Mouse (Mus musculus) right cerebral cortex, adult 2 months (tissue): Measurements from ENCODE around the gene Tnfrsf8.

Experiments
- DNase-seq, 2 experiments: peaks; one replicate each; pipeline ENCODE4 v3.0.0; 2021 to 2022; ENCODE audit warnings: low spot score in 2 of 2

Tnfrsf8 gene

GRCm38 (mm10) chr4:145270136-145270535 is 44.8 kb downstream of the Tnfrsf8 start:
- no peak for DNase-seq

GRCm38 (mm10) chr4:145267631-145268110 is 47.3 kb downstream of the Tnfrsf8 start:
- DNase-seq: no peak

- no peak for DNase-seq
Measured at GRCm38 (mm10) chr4:145266505-145266904, 48.5 kb downstream of the Tnfrsf8 start.

- DNase-seq: no peak
Measured at GRCm38 (mm10) chr4:145264761-145265160, 50.2 kb downstream of the Tnfrsf8 start.

- DNase-seq: no peak
Measured at GRCm38 (mm10) chr4:145263583-145263982, 51.4 kb downstream of the Tnfrsf8 start.

GRCm38 (mm10) chr4:145260802-145261201 is 54.2 kb downstream of the Tnfrsf8 start:
- no peak for DNase-seq

- DNase-seq: no peak
Measured at GRCm38 (mm10) chr4:145257751-145258434, 57.1 kb downstream of the Tnfrsf8 start.

GRCm38 (mm10) chr4:145256144-145256543 is 58.8 kb downstream of the Tnfrsf8 start:
- DNase-seq: no peak

GRCm38 (mm10) chr4:145254418-145254817 is 60.5 kb downstream of the Tnfrsf8 start:
- DNase-seq: peak in 1 of 2 experiments; percentile 9

- DNase-seq: no peak
Measured at GRCm38 (mm10) chr4:145252611-145253010, 62.4 kb downstream of the Tnfrsf8 start.

GRCm38 (mm10) chr4:145251546-145251945 is 63.4 kb downstream of the Tnfrsf8 start:
- no peak for DNase-seq

GRCm38 (mm10) chr4:145250002-145250401 is 65.0 kb downstream of the Tnfrsf8 start:
- no peak for DNase-seq

GRCm38 (mm10) chr4:145247556-145247955 is 67.4 kb downstream of the Tnfrsf8 start:
- DNase-seq: no peak

GRCm38 (mm10) chr4:145246173-145247011 is 68.6 kb downstream of the Tnfrsf8 start, which contains the start of gene Tnfrsf1b:
Tnfrsf1b (minus strand) TSS chr4:145246870.
- no peak for DNase-seq

GRCm38 (mm10) chr4:145245581-145245980 is 69.4 kb downstream of the Tnfrsf8 start:
- no peak for DNase-seq

GRCm38 (mm10) chr4:145244676-145245075 is 70.3 kb downstream of the Tnfrsf8 start:
- DNase-seq: no peak

GRCm38 (mm10) chr4:145242719-145243350 is 72.1 kb downstream of the Tnfrsf8 start:
- no peak for DNase-seq

- DNase-seq: no peak
Measured at GRCm38 (mm10) chr4:145240723-145241231, 74.2 kb downstream of the Tnfrsf8 start.

- DNase-seq: peak in 1 of 2 experiments; percentile 45
Measured at GRCm38 (mm10) chr4:145239049-145239830, 75.7 kb downstream of the Tnfrsf8 start.

- DNase-seq: no peak
Measured at GRCm38 (mm10) chr4:145236027-145236426, 78.9 kb downstream of the Tnfrsf8 start.
